Mouse (Mus musculus): ENCODE results near the gene Hspb3. TPM values are rescaled to one million over a fixed set of nuclear protein-coding genes. Genes with fewer than 3 reads are reported as not detected.

Gene Hspb3
- polyA plus RNA-seq, 1 experiment = 1.9 TPM

GRCm38 (mm10) chr13:113691644-113692043, 28.2 kb upstream of the Hspb3 start:
- Histone ChIP-seq H3K27ac (ENCODE audit: insufficient read depth, low read length) (no peak overlapping the region), H3K27me3 (ENCODE audit: control insufficient read depth, insufficient read depth, low read length) (no peaks in the 10 kb centered on the region), H3K4me1 (ENCODE audit: control insufficient read depth, insufficient read depth, low read length) (no peaks in the 10 kb centered on the region), H3K4me3 (replicated peaks; ENCODE audit: insufficient read depth, low read depth, low read length) (no peak overlapping the region)
- WGBS = 72% methylated on average over 9 of the region's 9 CpGs
- no peak for DNase-seq
- TF ChIP-seq POLR2A (IDR thresholded peaks at IDR 0.05; ENCODE audit: borderline replicate concordance, insufficient read depth, low read length) = no peak
- TF ChIP-seq CTCF (IDR thresholded peaks at IDR 0.05; ENCODE audit: borderline replicate concordance, insufficient read depth, low read depth, low read length) = no peak

GRCm38 (mm10) chr13:113689883-113690282, 26.4 kb upstream of the Hspb3 start:
- H3K27me3 ChIP-seq (ENCODE audit: control insufficient read depth, insufficient read depth, low read length) = no peaks in the 10 kb centered on the region
- 85% methylated on average over 7 of the region's 7 CpGs for WGBS
- H3K4me3 ChIP-seq (replicated peaks; ENCODE audit: insufficient read depth, low read depth, low read length) = no peak overlapping the region
- DNase-seq = no peak
- no peak for TF ChIP-seq CTCF (IDR thresholded peaks at IDR 0.05; ENCODE audit: borderline replicate concordance, insufficient read depth, low read depth, low read length)
- TF ChIP-seq POLR2A (IDR thresholded peaks at IDR 0.05; ENCODE audit: borderline replicate concordance, insufficient read depth, low read length) = no peak
- no peak overlapping the region for H3K27ac ChIP-seq (ENCODE audit: insufficient read depth, low read length)
- no peaks in the 10 kb centered on the region for H3K4me1 ChIP-seq (ENCODE audit: control insufficient read depth, insufficient read depth, low read length)

- Histone ChIP-seq H3K4me1 (ENCODE audit: control insufficient read depth, insufficient read depth, low read length) (no peaks in the 10 kb centered on the region), H3K27me3 (ENCODE audit: control insufficient read depth, insufficient read depth, low read length) (no peaks in the 10 kb centered on the region), H3K4me3 (replicated peaks; ENCODE audit: insufficient read depth, low read depth, low read length) (no peak overlapping the region), H3K27ac (ENCODE audit: insufficient read depth, low read length) (no peak overlapping the region)
- no peak for TF ChIP-seq CTCF (IDR thresholded peaks at IDR 0.05; ENCODE audit: borderline replicate concordance, insufficient read depth, low read depth, low read length)
- TF ChIP-seq POLR2A (IDR thresholded peaks at IDR 0.05; ENCODE audit: borderline replicate concordance, insufficient read depth, low read length) = no peak
- no peak for DNase-seq
- WGBS = 63% methylated on average over 8 of the region's 8 CpGs
Measured at GRCm38 (mm10) chr13:113686691-113687121, 23.2 kb upstream of the Hspb3 start.

- no peak for DNase-seq
- 73% methylated on average over 5 of the region's 5 CpGs for WGBS
- Histone ChIP-seq H3K4me1 (ENCODE audit: control insufficient read depth, insufficient read depth, low read length) (no peaks in the 10 kb centered on the region), H3K27me3 (ENCODE audit: control insufficient read depth, insufficient read depth, low read length) (no peaks in the 10 kb centered on the region), H3K27ac (ENCODE audit: insufficient read depth, low read length) (no peak overlapping the region), H3K4me3 (replicated peaks; ENCODE audit: insufficient read depth, low read depth, low read length) (no peak overlapping the region)
- TF ChIP-seq POLR2A (IDR thresholded peaks at IDR 0.05; ENCODE audit: borderline replicate concordance, insufficient read depth, low read length) (no peak), CTCF (IDR thresholded peaks at IDR 0.05; ENCODE audit: borderline replicate concordance, insufficient read depth, low read depth, low read length) (no peak)
Measured at GRCm38 (mm10) chr13:113682821-113683220, 19.3 kb upstream of the Hspb3 start.

- Histone ChIP-seq H3K27ac (ENCODE audit: insufficient read depth, low read length) (no peak overlapping the region), H3K4me3 (replicated peaks; ENCODE audit: insufficient read depth, low read depth, low read length) (no peak overlapping the region), H3K27me3 (ENCODE audit: control insufficient read depth, insufficient read depth, low read length) (no peaks in the 10 kb centered on the region), H3K4me1 (ENCODE audit: control insufficient read depth, insufficient read depth, low read length) (no peaks in the 10 kb centered on the region)
- DNase-seq = no peak
- TF ChIP-seq POLR2A (IDR thresholded peaks at IDR 0.05; ENCODE audit: borderline replicate concordance, insufficient read depth, low read length) (no peak), CTCF (IDR thresholded peaks at IDR 0.05; ENCODE audit: borderline replicate concordance, insufficient read depth, low read depth, low read length) (no peak)
- WGBS = 84% methylated on average over 7 of the region's 7 CpGs
Measured at GRCm38 (mm10) chr13:113680646-113681045, 17.2 kb upstream of the Hspb3 start.

- 39% methylated on average over 10 of the region's 10 CpGs for WGBS
- Histone ChIP-seq H3K27me3 (ENCODE audit: control insufficient read depth, insufficient read depth, low read length) (no peaks in the 10 kb centered on the region), H3K4me1 (ENCODE audit: control insufficient read depth, insufficient read depth, low read length) (no peaks in the 10 kb centered on the region), H3K4me3 (replicated peaks; ENCODE audit: insufficient read depth, low read depth, low read length) (no peak overlapping the region), H3K27ac (ENCODE audit: insufficient read depth, low read length) (no peak overlapping the region)
- peak; percentile 33 to 66 for DNase-seq
- no peak for TF ChIP-seq POLR2A (IDR thresholded peaks at IDR 0.05; ENCODE audit: borderline replicate concordance, insufficient read depth, low read length)
- peak; percentile 44; the same call in 1 of the 2 replicates for TF ChIP-seq CTCF (IDR thresholded peaks at IDR 0.05; ENCODE audit: borderline replicate concordance, insufficient read depth, low read depth, low read length)
Measured at GRCm38 (mm10) chr13:113669459-113670077, 6.1 kb upstream of the Hspb3 start.

GRCm38 (mm10) chr13:113663883-113664282, 407 bp upstream of the Hspb3 start:
- peaks cover 8% of the 10 kb centered on the region for H3K4me1 ChIP-seq (ENCODE audit: control insufficient read depth, insufficient read depth, low read length)
- no peak overlapping the region for H3K27ac ChIP-seq (ENCODE audit: insufficient read depth, low read length)
- no peaks in the 10 kb centered on the region for H3K27me3 ChIP-seq (ENCODE audit: control insufficient read depth, insufficient read depth, low read length)
- 74% methylated on average over 7 of the region's 7 CpGs for WGBS
- no peak overlapping the region for H3K4me3 ChIP-seq (replicated peaks; ENCODE audit: insufficient read depth, low read depth, low read length)
- TF ChIP-seq CTCF (IDR thresholded peaks at IDR 0.05; ENCODE audit: borderline replicate concordance, insufficient read depth, low read depth, low read length) (no peak), POLR2A (IDR thresholded peaks at IDR 0.05; ENCODE audit: borderline replicate concordance, insufficient read depth, low read length) (no peak)
- no peak for DNase-seq

GRCm38 (mm10) chr13:113661826-113662271, 1.6 kb downstream of the Hspb3 start:
- no peak for DNase-seq
- Histone ChIP-seq H3K27ac (ENCODE audit: insufficient read depth, low read length) (no peak overlapping the region), H3K4me3 (replicated peaks; ENCODE audit: insufficient read depth, low read depth, low read length) (no peak overlapping the region), H3K27me3 (ENCODE audit: control insufficient read depth, insufficient read depth, low read length) (no peaks in the 10 kb centered on the region), H3K4me1 (ENCODE audit: control insufficient read depth, insufficient read depth, low read length) (peaks cover 8% of the 10 kb centered on the region)
- TF ChIP-seq CTCF (IDR thresholded peaks at IDR 0.05; ENCODE audit: borderline replicate concordance, insufficient read depth, low read depth, low read length) = no peak
- no peak for TF ChIP-seq POLR2A (IDR thresholded peaks at IDR 0.05; ENCODE audit: borderline replicate concordance, insufficient read depth, low read length)
- WGBS = 83% methylated on average over 7 of the region's 7 CpGs

All from cerebellum, adult 2 months (tissue).